Mouse (Mus musculus): ENCODE measurements around the gene Socs1. TPM values are rescaled to one million over a fixed set of nuclear protein-coding genes. Genes with fewer than 3 reads are reported as not detected.

The Socs1 gene
- polyA plus RNA-seq, 1 experiment from 2014 or later = 1.6 TPM

GRCm38 (mm10) chr16:10770531-10771325 is 14.6 kb downstream of the Socs1 start:
- Histone ChIP-seq H3K27ac (ENCODE audit: low read depth) (0 out of 2 replicates have a peak overlapping the region, but pooled peaks have one; percentile 6), H3K4me1 (ENCODE audit: insufficient read depth) (peaks cover 49% of the 10 kb centered on the region), H3K36me3 (replicated peaks; ENCODE audit: insufficient read depth, low read length) (no peaks in the 10 kb centered on the region), H3K27me3 (ENCODE audit: insufficient read depth, low read length) (no peaks in the 10 kb centered on the region), H3K4me3 (ENCODE audit: low read depth, low read length) (no peak overlapping the region), H3K4me2 (ENCODE audit: low read depth, low read length) (no peak overlapping the region), H3K9ac (replicated peaks) (no peak overlapping the region), H3K9me3 (ENCODE audit: low read length) (no peaks in the 10 kb centered on the region)
- DNase-seq (no peak), ATAC-seq (peak; percentile 38)
- WGBS (ENCODE audit: insufficient replicate concordance) = 35% methylated on average over 4 of the region's 4 CpGs
- TF ChIP-seq EP300 (IDR thresholded peaks at IDR 0.05; ENCODE audit: low read depth) (no peak), CTCF (IDR thresholded peaks at IDR 0.05; ENCODE audit: low read depth) (peak; percentile 20; the same call in 1 of the 2 replicates)

- DNase-seq (no peak), ATAC-seq (no peak)
- peak overlapping the region; percentile 35 for H3K4me2 ChIP-seq (ENCODE audit: low read depth, low read length)
- H3K9ac ChIP-seq (replicated peaks) = no peak overlapping the region
- 24% methylated on average over 2 of the region's 2 CpGs for whole genome bisulfite sequencing (ENCODE audit: insufficient replicate concordance)
- no peaks in the 10 kb centered on the region for H3K9me3 ChIP-seq (ENCODE audit: low read length)
- H3K4me3 ChIP-seq (ENCODE audit: low read depth, low read length) = no peak overlapping the region
- TF ChIP-seq EP300 (IDR thresholded peaks at IDR 0.05; ENCODE audit: low read depth) (no peak), CTCF (IDR thresholded peaks at IDR 0.05; ENCODE audit: low read depth) (no peak)
- no peaks in the 10 kb centered on the region for H3K36me3 ChIP-seq (replicated peaks; ENCODE audit: insufficient read depth, low read length)
- 0 out of 2 replicates have a peak overlapping the region, but pooled peaks have one; percentile 11 for H3K27ac ChIP-seq (ENCODE audit: low read depth)
- peaks cover 47% of the 10 kb centered on the region for H3K4me1 ChIP-seq (ENCODE audit: insufficient read depth)
- H3K27me3 ChIP-seq (ENCODE audit: insufficient read depth, low read length) = no peaks in the 10 kb centered on the region
Observed at GRCm38 (mm10) chr16:10769661-10770060, 15.7 kb downstream of the Socs1 start.

- H3K36me3 ChIP-seq (replicated peaks; ENCODE audit: insufficient read depth, low read length) = no peaks in the 10 kb centered on the region
- ATAC-seq (peak; percentile 52), DNase-seq (peak; percentile 67)
- peaks cover 42% of the 10 kb centered on the region for H3K4me1 ChIP-seq (ENCODE audit: insufficient read depth)
- H3K9ac ChIP-seq (replicated peaks) = no peak overlapping the region; the same call in 1 of the 2 replicates
- no peaks in the 10 kb centered on the region for H3K9me3 ChIP-seq (ENCODE audit: low read length)
- no peak overlapping the region for H3K4me3 ChIP-seq (ENCODE audit: low read depth, low read length)
- peak overlapping the region; percentile 37 for H3K4me2 ChIP-seq (ENCODE audit: low read depth, low read length)
- no peak for TF ChIP-seq EP300 (IDR thresholded peaks at IDR 0.05; ENCODE audit: low read depth)
- no peak for TF ChIP-seq CTCF (IDR thresholded peaks at IDR 0.05; ENCODE audit: low read depth)
- 22% methylated on average over 9 of the region's 9 CpGs for WGBS (ENCODE audit: insufficient replicate concordance)
- 0 out of 2 replicates have a peak, but pooled peaks cover 3% of the 10 kb centered on the region for H3K27me3 ChIP-seq (ENCODE audit: insufficient read depth, low read length)
- H3K27ac ChIP-seq (ENCODE audit: low read depth) = no peak overlapping the region
Observed at GRCm38 (mm10) chr16:10768821-10769220, 16.5 kb downstream of the Socs1 start.

GRCm38 (mm10) chr16:10767158-10767557 is 18.2 kb downstream of the Socs1 start:
- H3K4me2 ChIP-seq (ENCODE audit: low read depth, low read length) = no peak overlapping the region
- 0 out of 2 replicates have a peak, but pooled peaks cover 4% of the 10 kb centered on the region for H3K27me3 ChIP-seq (ENCODE audit: insufficient read depth, low read length)
- no peak overlapping the region for H3K9ac ChIP-seq (replicated peaks)
- H3K27ac ChIP-seq (ENCODE audit: low read depth) = no peak overlapping the region
- 38% methylated on average over 4 of the region's 4 CpGs for WGBS (ENCODE audit: insufficient replicate concordance)
- TF ChIP-seq CTCF (IDR thresholded peaks at IDR 0.05; ENCODE audit: low read depth) (peak; percentile 95), EP300 (IDR thresholded peaks at IDR 0.05; ENCODE audit: low read depth) (no peak)
- H3K4me3 ChIP-seq (ENCODE audit: low read depth, low read length) = no peak overlapping the region
- ATAC-seq (no peak), DNase-seq (peak; percentile 79)
- H3K9me3 ChIP-seq (ENCODE audit: low read length) = no peaks in the 10 kb centered on the region
- H3K36me3 ChIP-seq (replicated peaks; ENCODE audit: insufficient read depth, low read length) = no peaks in the 10 kb centered on the region
- H3K4me1 ChIP-seq (ENCODE audit: insufficient read depth) = peaks cover 38% of the 10 kb centered on the region

GRCm38 (mm10) chr16:10764323-10764722 is 21.0 kb downstream of the Socs1 start:
- DNase-seq = no peak
- Histone ChIP-seq H3K27me3 (ENCODE audit: insufficient read depth, low read length) (0 out of 2 replicates have a peak, but pooled peaks cover 4% of the 10 kb centered on the region), H3K9ac (replicated peaks) (no peak overlapping the region), H3K36me3 (replicated peaks; ENCODE audit: insufficient read depth, low read length) (no peaks in the 10 kb centered on the region), H3K9me3 (ENCODE audit: low read length) (no peaks in the 10 kb centered on the region), H3K27ac (ENCODE audit: low read depth) (no peak overlapping the region), H3K4me1 (ENCODE audit: insufficient read depth) (peaks cover 14% of the 10 kb centered on the region), H3K4me2 (ENCODE audit: low read depth, low read length) (no peak overlapping the region), H3K4me3 (ENCODE audit: low read depth, low read length) (no peak overlapping the region)
- ATAC-seq = no peak
- TF ChIP-seq CTCF (IDR thresholded peaks at IDR 0.05; ENCODE audit: low read depth) (no peak), EP300 (IDR thresholded peaks at IDR 0.05; ENCODE audit: low read depth) (no peak)
- WGBS (ENCODE audit: insufficient replicate concordance) = 35% methylated on average over 2 of the region's 2 CpGs

GRCm38 (mm10) chr16:10763540-10764264 is 21.6 kb downstream of the Socs1 start:
- Histone ChIP-seq H3K27me3 (ENCODE audit: insufficient read depth, low read length) (0 out of 2 replicates have a peak, but pooled peaks cover 4% of the 10 kb centered on the region), H3K9ac (replicated peaks) (no peak overlapping the region), H3K4me3 (ENCODE audit: low read depth, low read length) (no peak overlapping the region), H3K4me2 (ENCODE audit: low read depth, low read length) (no peak overlapping the region), H3K36me3 (replicated peaks; ENCODE audit: insufficient read depth, low read length) (no peaks in the 10 kb centered on the region), H3K27ac (ENCODE audit: low read depth) (no peak overlapping the region), H3K9me3 (ENCODE audit: low read length) (no peaks in the 10 kb centered on the region), H3K4me1 (ENCODE audit: insufficient read depth) (peaks cover 8% of the 10 kb centered on the region)
- 55% methylated on average over 6 of the region's 6 CpGs for WGBS (ENCODE audit: insufficient replicate concordance)
- no peak for TF ChIP-seq CTCF (IDR thresholded peaks at IDR 0.05; ENCODE audit: low read depth)
- no peak for ATAC-seq
- no peak for DNase-seq

Data from liver, postnatal 0 days (tissue).